Mouse (Mus musculus): ENCODE measurements at regions not wholly inside any gene's neighbourhood (a gene's known extent, or its start where the extent isn't known, plus 50 kb on each side); places are given as distances from the start of the nearest gene placed in this dataset.

GRCm38 (mm10) chr3:37812936-37813335, 88.6 kb upstream of the Gm5148 start:
- TF ChIP-seq POLR2A (IDR thresholded peaks at IDR 0.05; ENCODE audit: borderline replicate concordance, extremely low read depth, low read depth, low read length) (no peak), CTCF (IDR thresholded peaks at IDR 0.05; ENCODE audit: insufficient read depth, low read length) (no peak)

Data from lung, adult 2 months (tissue).